Mouse (Mus musculus) megakaryocyte, embryonic 14.5 days (primary cell): Measurements from ENCODE around the gene Fam189a1. TPM values are rescaled to one million over a fixed set of nuclear protein-coding genes. Genes with fewer than 3 reads are reported as not detected.

ENCODE experiments used
- H3K27me3 ChIP-seq: replicated peaks from 2 replicates; pipeline ENCODE3; 2012; ENCODE audit warnings: inconsistent platforms
- H3K36me3 ChIP-seq: replicated peaks from 2 replicates; pipeline ENCODE3; 2012; ENCODE audit warnings: low read length, inconsistent platforms, mixed read lengths
- H3K4me1 ChIP-seq: 2 replicates; pipeline ENCODE4 v1.6.1; 2012; ENCODE audit warnings: inconsistent platforms
- H3K4me3 ChIP-seq: replicated peaks from 2 replicates; pipeline ENCODE3; 2012; ENCODE audit warnings: moderate library complexity, mild to moderate bottlenecking, inconsistent platforms
- H3K9me3 ChIP-seq: 2 replicates; pipeline ENCODE4 v1.6.1; 2012; ENCODE audit warnings: inconsistent platforms
- FLI1 ChIP-seq: IDR thresholded peaks from 2 replicates; pipeline ENCODE4 v1.6.1; 2012; ENCODE audit warnings: low read length, inconsistent platforms, mixed read lengths
- GATA1 ChIP-seq: IDR thresholded peaks from 3 replicates; pipeline ENCODE4 v1.6.1; 2012; ENCODE audit warnings: mixed read lengths, low read length, inconsistent platforms, borderline replicate concordance
- polyA plus RNA-seq: library from polyadenylated mRNA; stranded (reverse); fragments of >175 nt; gene quantifications from 2 replicates; pipeline ENCODE4 v1.2.3, GENCODE M21; 2012; ENCODE audit warnings: low replicate concordance; ENCODE audit not compliant: insufficient read depth

Gene Fam189a1
- polyA plus RNA-seq, 1 experiment, result not detected

- Histone ChIP-seq H3K27me3 (no peaks in the 10 kb centered on the region), H3K36me3 (no peaks in the 10 kb centered on the region), H3K4me3 (no peak overlapping the region), H3K4me1 (no peaks in the 10 kb centered on the region), H3K9me3 (peaks cover 10% of the 10 kb centered on the region; the same call in 1 of the 2 replicates)
- TF ChIP-seq FLI1 (no peak), GATA1 (no peak)
Measured at GRCm38 (mm10) chr7:64936927-64937326, 219.4 kb downstream of the Fam189a1 start.

- Histone ChIP-seq H3K4me3 (no peak overlapping the region), H3K36me3 (no peaks in the 10 kb centered on the region), H3K9me3 (peaks cover 16% of the 10 kb centered on the region; the same call in 1 of the 2 replicates), H3K4me1 (no peaks in the 10 kb centered on the region), H3K27me3 (no peaks in the 10 kb centered on the region)
- TF ChIP-seq GATA1, result no peak
- TF ChIP-seq FLI1, result no peak
Measured at GRCm38 (mm10) chr7:64934115-64934514, 222.3 kb downstream of the Fam189a1 start.

- TF ChIP-seq GATA1 (no peak), FLI1 (no peak)
- no peak overlapping the region for H3K4me3 ChIP-seq
- no peaks in the 10 kb centered on the region for H3K36me3 ChIP-seq
- H3K4me1 ChIP-seq, result no peaks in the 10 kb centered on the region
- no peaks in the 10 kb centered on the region for H3K27me3 ChIP-seq
- H3K9me3 ChIP-seq, result peaks cover 16% of the 10 kb centered on the region; the same call in 1 of the 2 replicates
Measured at GRCm38 (mm10) chr7:64930980-64931379, 225.4 kb downstream of the Fam189a1 start.

GRCm38 (mm10) chr7:64923918-64924317 lies 232.5 kb downstream of the Fam189a1 start:
- Histone ChIP-seq H3K27me3 (no peaks in the 10 kb centered on the region), H3K9me3 (peaks cover 9% of the 10 kb centered on the region; the same call in 1 of the 2 replicates), H3K4me3 (no peak overlapping the region), H3K36me3 (no peaks in the 10 kb centered on the region), H3K4me1 (no peaks in the 10 kb centered on the region)
- TF ChIP-seq GATA1, result no peak
- TF ChIP-seq FLI1, result no peak

GRCm38 (mm10) chr7:64921189-64921588 lies 235.2 kb downstream of the Fam189a1 start:
- H3K4me1 ChIP-seq, result no peaks in the 10 kb centered on the region
- H3K27me3 ChIP-seq, result no peaks in the 10 kb centered on the region
- peaks cover 17% of the 10 kb centered on the region for H3K9me3 ChIP-seq
- H3K4me3 ChIP-seq, result peak overlapping the region; percentile 6
- no peaks in the 10 kb centered on the region for H3K36me3 ChIP-seq
- TF ChIP-seq GATA1, result no peak
- TF ChIP-seq FLI1, result no peak

GRCm38 (mm10) chr7:64920735-64921134 lies 235.6 kb downstream of the Fam189a1 start:
- no peaks in the 10 kb centered on the region for H3K27me3 ChIP-seq
- no peaks in the 10 kb centered on the region for H3K36me3 ChIP-seq
- no peak overlapping the region for H3K4me3 ChIP-seq
- H3K9me3 ChIP-seq, result peaks cover 18% of the 10 kb centered on the region
- no peak for TF ChIP-seq GATA1
- TF ChIP-seq FLI1, result no peak
- H3K4me1 ChIP-seq, result no peaks in the 10 kb centered on the region

GRCm38 (mm10) chr7:64916654-64917053 lies 239.7 kb downstream of the Fam189a1 start:
- no peak for TF ChIP-seq FLI1
- TF ChIP-seq GATA1, result no peak
- H3K27me3 ChIP-seq, result no peaks in the 10 kb centered on the region
- H3K36me3 ChIP-seq, result no peaks in the 10 kb centered on the region
- no peak overlapping the region for H3K4me3 ChIP-seq
- H3K4me1 ChIP-seq, result no peaks in the 10 kb centered on the region
- H3K9me3 ChIP-seq, result peaks cover 20% of the 10 kb centered on the region

- no peaks in the 10 kb centered on the region for H3K36me3 ChIP-seq
- no peak for TF ChIP-seq GATA1
- no peak for TF ChIP-seq FLI1
- no peaks in the 10 kb centered on the region for H3K27me3 ChIP-seq
- no peaks in the 10 kb centered on the region for H3K4me1 ChIP-seq
- H3K9me3 ChIP-seq, result peaks cover 25% of the 10 kb centered on the region
- H3K4me3 ChIP-seq, result no peak overlapping the region
Measured at GRCm38 (mm10) chr7:64915121-64915520, 241.2 kb downstream of the Fam189a1 start.

GRCm38 (mm10) chr7:64911945-64912344 lies 244.4 kb downstream of the Fam189a1 start:
- H3K9me3 ChIP-seq, result peaks cover 28% of the 10 kb centered on the region
- no peaks in the 10 kb centered on the region for H3K27me3 ChIP-seq
- no peak overlapping the region for H3K4me3 ChIP-seq
- no peaks in the 10 kb centered on the region for H3K36me3 ChIP-seq
- no peak for TF ChIP-seq FLI1
- TF ChIP-seq GATA1, result no peak
- H3K4me1 ChIP-seq, result no peaks in the 10 kb centered on the region

- Histone ChIP-seq H3K27me3 (no peaks in the 10 kb centered on the region), H3K4me1 (no peaks in the 10 kb centered on the region), H3K36me3 (no peaks in the 10 kb centered on the region), H3K4me3 (no peak overlapping the region), H3K9me3 (peaks cover 23% of the 10 kb centered on the region)
- TF ChIP-seq FLI1 (no peak), GATA1 (no peak)
Measured at GRCm38 (mm10) chr7:64910208-64910607, 246.2 kb downstream of the Fam189a1 start.

GRCm38 (mm10) chr7:64906955-64907354 lies 249.4 kb downstream of the Fam189a1 start:
- Histone ChIP-seq H3K4me1 (no peaks in the 10 kb centered on the region), H3K9me3 (peaks cover 27% of the 10 kb centered on the region), H3K27me3 (no peaks in the 10 kb centered on the region), H3K36me3 (no peaks in the 10 kb centered on the region), H3K4me3 (no peak overlapping the region)
- no peak for TF ChIP-seq FLI1
- no peak for TF ChIP-seq GATA1
